In the genomic region with DNA sequence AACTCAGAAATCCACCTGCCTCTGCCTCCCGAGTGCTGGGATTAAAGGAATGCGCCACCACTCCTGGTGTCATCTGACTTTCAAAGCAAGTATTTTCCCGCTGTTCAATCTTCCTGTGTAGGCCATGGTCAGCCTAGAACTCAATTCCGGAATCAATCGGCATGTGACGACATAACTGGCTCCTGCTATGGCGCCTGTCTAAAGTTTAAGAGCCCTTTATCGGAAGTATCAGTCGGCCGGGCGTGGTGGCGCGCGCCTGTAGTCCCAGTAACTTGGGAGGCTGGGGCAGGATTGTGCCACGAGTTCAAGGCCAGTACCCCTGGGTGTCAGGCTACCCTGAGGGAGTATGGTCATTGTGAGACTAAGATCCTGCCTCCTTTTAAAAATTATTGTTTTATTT, we compare ENCODE assay signal across 24 mouse cellular contexts. TPM values are rescaled to one million over a fixed set of nuclear protein-coding genes. Genes with fewer than 3 reads are reported as not detected.
"Had no signal": no experiment of that assay in that cellular context is flagged by ENCODE, and none has a peak within 500 bp of the region (broad histone marks: within the 10 kb centered on the region; RNA-seq: fewer than 3 reads in every experiment).

No protein-coding gene starts in this region.

- H3K36me3 ChIP-seq: heart, embryonic 13.5 days; heart, embryonic 15.5 days; hindbrain, embryonic 13.5 days; hindbrain, embryonic 15.5 days; limb, embryonic 10.5 days; limb, embryonic 12.5 days; liver, embryonic 13.5 days had no signal

- H3K9ac ChIP-seq: heart, embryonic 13.5 days; heart, embryonic 15.5 days; hindbrain, embryonic 13.5 days; hindbrain, embryonic 15.5 days; limb, embryonic 12.5 days; liver, embryonic 13.5 days had no signal

- H3K27me3 ChIP-seq: heart, embryonic 13.5 days; heart, embryonic 15.5 days; hindbrain, embryonic 13.5 days; hindbrain, embryonic 15.5 days; limb, embryonic 12.5 days; liver, embryonic 13.5 days had no signal

- H3K4me3 ChIP-seq: heart, adult 2 months; heart, embryonic 13.5 days; heart, embryonic 15.5 days; hindbrain, embryonic 13.5 days; hindbrain, embryonic 15.5 days; left cerebral cortex, adult 2 months; limb, embryonic 10.5 days; limb, embryonic 12.5 days; liver, embryonic 13.5 days had no signal

- DNase-seq: gastrocnemius, postnatal 14 days; gastrocnemius, postnatal 36 days; heart, adult 11 months; heart, adult 2 months; heart, postnatal 14 days; heart, postnatal 36 days; kidney, adult 11 months; kidney, adult 8-10 months; kidney, postnatal 10 days; kidney, postnatal 4 days; layer of hippocampus, adult 9-11 months; liver; liver, embryonic 13.5 days had no signal

- H3K4me1 ChIP-seq: hindbrain, embryonic 13.5 days; hindbrain, embryonic 15.5 days; limb, embryonic 10.5 days; limb, embryonic 12.5 days had no signal

- H3K27ac ChIP-seq: heart, adult 2 months; heart, embryonic 13.5 days; heart, embryonic 15.5 days; hindbrain, embryonic 13.5 days; hindbrain, embryonic 15.5 days; left cerebral cortex, adult 2 months; limb, embryonic 10.5 days; limb, embryonic 12.5 days; liver, embryonic 13.5 days had no signal

- H3K4me2 ChIP-seq: heart, embryonic 11.5 days; heart, embryonic 13.5 days; heart, embryonic 15.5 days; hindbrain, embryonic 13.5 days; hindbrain, embryonic 15.5 days; limb, embryonic 12.5 days; liver, embryonic 11.5 days; liver, embryonic 13.5 days had no signal

- H3K9me3 ChIP-seq: heart, embryonic 13.5 days; heart, embryonic 15.5 days; hindbrain, embryonic 13.5 days; hindbrain, embryonic 15.5 days; limb, embryonic 10.5 days; limb, embryonic 12.5 days; liver, embryonic 13.5 days had no signal

- ATAC-seq: intestine, embryonic 16.5 days had no signal

RNA-seq across cellular contexts. Expression of a gene that starts 11.5 kb away (rescaled TPM):
- total RNA-seq: gastrocnemius, postnatal 36 days; hematopoietic stem cell, adult 5-6 weeks had no signal

RNA-seq across cellular contexts. Expression of a gene that starts 36.5 kb away (rescaled TPM):
- total RNA-seq: hematopoietic stem cell, adult 5-6 weeks had no signal
